Mouse (Mus musculus) embryonic facial prominence, embryonic 10.5 days (tissue): ENCODE measurements at regions not wholly inside any gene's neighbourhood (a gene's known extent, or its start where the extent isn't known, plus 50 kb on each side); places are given as distances from the start of the nearest gene placed in this dataset.

Experiments used
- DNase-seq: peaks from one replicate; pipeline ENCODE4 v3.0.0-alpha.2; 2017; ENCODE audit warnings: low spot score
- H3K27ac ChIP-seq: fragments of 300-500 bp; sonication (generic); replicated peaks from 2 replicates; pipeline ENCODE4 v1.5.1; 2016; ENCODE audit warnings: mild to moderate bottlenecking
- H3K27me3 ChIP-seq: fragments of 300-500 bp; sonication (generic); replicated peaks from 2 replicates; pipeline ENCODE4 v1.6.1; 2016; ENCODE audit warnings: low read depth, mild to moderate bottlenecking; ENCODE audit not compliant: poor library complexity, severe bottlenecking
- H3K36me3 ChIP-seq: fragments of 300-500 bp; sonication (generic); replicated peaks from 2 replicates; pipeline ENCODE4 v1.6.1; 2016; ENCODE audit warnings: mild to moderate bottlenecking, moderate library complexity
- H3K4me1 ChIP-seq: fragments of 300-500 bp; sonication (generic); 2 replicates; pipeline ENCODE4 v1.6.1; 2016
- H3K4me3 ChIP-seq: fragments of 300-500 bp; sonication (generic); 2 replicates; pipeline ENCODE4 v1.5.1; 2016; ENCODE audit warnings: mild to moderate bottlenecking, moderate library complexity
- H3K9me3 ChIP-seq: fragments of 300-500 bp; sonication (generic); 2 replicates; pipeline ENCODE4 v1.6.1; 2016; ENCODE audit warnings: mild to moderate bottlenecking
- WGBS: fragments of 180-500 bp; shearing (Covaris S2); methylation state at CpG from one replicate; pipeline ENCODE4 v1.1.7; 2016; 5-methylcytosine and 5-hydroxymethylcytosine counted together

GRCm38 (mm10) chr10:91679641-91680040, 498.5 kb upstream of the Tmpo start:
- Histone ChIP-seq H3K36me3 (no peaks in the 10 kb centered on the region), H3K4me3 (no peak overlapping the region), H3K4me1 (no peaks in the 10 kb centered on the region), H3K9me3 (no peaks in the 10 kb centered on the region), H3K27ac (no peak overlapping the region), H3K27me3 (no peaks in the 10 kb centered on the region)
- DNase-seq = no peak

- Histone ChIP-seq H3K4me1 (no peaks in the 10 kb centered on the region), H3K27ac (no peak overlapping the region), H3K36me3 (no peaks in the 10 kb centered on the region), H3K27me3 (no peaks in the 10 kb centered on the region), H3K9me3 (no peaks in the 10 kb centered on the region), H3K4me3 (no peak overlapping the region)
- no peak for DNase-seq
Observed at GRCm38 (mm10) chr10:91637911-91638310, 456.8 kb upstream of the Tmpo start.

GRCm38 (mm10) chr10:91628672-91629071, 447.6 kb upstream of the Tmpo start:
- no peaks in the 10 kb centered on the region for H3K27me3 ChIP-seq
- no peaks in the 10 kb centered on the region for H3K4me1 ChIP-seq
- H3K4me3 ChIP-seq = no peak overlapping the region
- no peaks in the 10 kb centered on the region for H3K9me3 ChIP-seq
- no peak overlapping the region for H3K27ac ChIP-seq
- no peaks in the 10 kb centered on the region for H3K36me3 ChIP-seq
- 83% methylated on average over 6 of the region's 6 CpGs for WGBS
- no peak for DNase-seq

- Histone ChIP-seq H3K4me3 (no peak overlapping the region), H3K36me3 (no peaks in the 10 kb centered on the region), H3K27me3 (no peaks in the 10 kb centered on the region), H3K4me1 (no peaks in the 10 kb centered on the region), H3K9me3 (no peaks in the 10 kb centered on the region), H3K27ac (no peak overlapping the region)
- 84% methylated on average over 2 of the region's 2 CpGs for WGBS
- no peak for DNase-seq
Observed at GRCm38 (mm10) chr10:91622281-91622680, 441.2 kb upstream of the Tmpo start.

- DNase-seq = no peak
- Histone ChIP-seq H3K27me3 (no peaks in the 10 kb centered on the region), H3K4me1 (no peaks in the 10 kb centered on the region), H3K9me3 (no peaks in the 10 kb centered on the region), H3K36me3 (no peaks in the 10 kb centered on the region), H3K4me3 (no peak overlapping the region), H3K27ac (no peak overlapping the region)
- WGBS = 86% methylated on average over 8 of the region's 8 CpGs
Observed at GRCm38 (mm10) chr10:91613794-91614479, 432.8 kb upstream of the Tmpo start.

- 89% methylated on average over 4 of the region's 4 CpGs for WGBS
- no peaks in the 10 kb centered on the region for H3K36me3 ChIP-seq
- H3K27me3 ChIP-seq = no peaks in the 10 kb centered on the region
- no peaks in the 10 kb centered on the region for H3K4me1 ChIP-seq
- DNase-seq = no peak
- no peak overlapping the region for H3K27ac ChIP-seq
- no peak overlapping the region for H3K4me3 ChIP-seq
- no peaks in the 10 kb centered on the region for H3K9me3 ChIP-seq
Observed at GRCm38 (mm10) chr10:91612052-91612451, 430.9 kb upstream of the Tmpo start.

GRCm38 (mm10) chr10:91594891-91595290, 413.8 kb upstream of the Tmpo start:
- H3K9me3 ChIP-seq = no peaks in the 10 kb centered on the region
- no peak overlapping the region for H3K27ac ChIP-seq
- H3K4me3 ChIP-seq = no peak overlapping the region
- H3K36me3 ChIP-seq = no peaks in the 10 kb centered on the region
- WGBS = 89% methylated on average over 3 of the region's 3 CpGs
- H3K27me3 ChIP-seq = no peaks in the 10 kb centered on the region
- DNase-seq = no peak
- H3K4me1 ChIP-seq = no peaks in the 10 kb centered on the region

- no peaks in the 10 kb centered on the region for H3K4me1 ChIP-seq
- no peak overlapping the region for H3K27ac ChIP-seq
- H3K27me3 ChIP-seq = no peaks in the 10 kb centered on the region
- no peaks in the 10 kb centered on the region for H3K9me3 ChIP-seq
- no peaks in the 10 kb centered on the region for H3K36me3 ChIP-seq
- H3K4me3 ChIP-seq = no peak overlapping the region
- DNase-seq = no peak
- WGBS = 78% methylated on average over 2 of the region's 2 CpGs
Observed at GRCm38 (mm10) chr10:91593378-91593777, 412.3 kb upstream of the Tmpo start.

GRCm38 (mm10) chr10:91591845-91592244, 410.7 kb upstream of the Tmpo start:
- no peak for DNase-seq
- H3K4me1 ChIP-seq = no peaks in the 10 kb centered on the region

GRCm38 (mm10) chr10:91591398-91591811, 410.3 kb upstream of the Tmpo start:
- Histone ChIP-seq H3K9me3 (no peaks in the 10 kb centered on the region), H3K27me3 (no peaks in the 10 kb centered on the region), H3K4me1 (no peaks in the 10 kb centered on the region), H3K4me3 (no peak overlapping the region), H3K36me3 (no peaks in the 10 kb centered on the region), H3K27ac (no peak overlapping the region)
- WGBS = 45% methylated on average over 3 of the region's 3 CpGs
- no peak for DNase-seq

More at GRCm38 (mm10) chr10:91591845-91592244, 410.7 kb upstream of the Tmpo start:
- no peak overlapping the region for H3K27ac ChIP-seq
- no peaks in the 10 kb centered on the region for H3K9me3 ChIP-seq
- 77% methylated on average over 10 of the region's 10 CpGs for WGBS
- no peak overlapping the region for H3K4me3 ChIP-seq
- no peaks in the 10 kb centered on the region for H3K27me3 ChIP-seq
- no peaks in the 10 kb centered on the region for H3K36me3 ChIP-seq

GRCm38 (mm10) chr10:91583204-91583603, 402.1 kb upstream of the Tmpo start:
- Histone ChIP-seq H3K27ac (no peak overlapping the region), H3K27me3 (no peaks in the 10 kb centered on the region), H3K9me3 (no peaks in the 10 kb centered on the region), H3K4me3 (no peak overlapping the region), H3K4me1 (no peaks in the 10 kb centered on the region), H3K36me3 (no peaks in the 10 kb centered on the region)
- DNase-seq = no peak
- WGBS = 92% methylated on average over 3 of the region's 3 CpGs

- H3K27me3 ChIP-seq = no peaks in the 10 kb centered on the region
- no peaks in the 10 kb centered on the region for H3K9me3 ChIP-seq
- no peak overlapping the region for H3K27ac ChIP-seq
- H3K4me3 ChIP-seq = no peak overlapping the region
- H3K36me3 ChIP-seq = no peaks in the 10 kb centered on the region
- no peak for DNase-seq
- H3K4me1 ChIP-seq = no peaks in the 10 kb centered on the region
- WGBS = 87% methylated on average over 11 of the region's 11 CpGs
Observed at GRCm38 (mm10) chr10:91580959-91581358, 399.8 kb upstream of the Tmpo start.

GRCm38 (mm10) chr10:91575323-91576064, 394.4 kb upstream of the Tmpo start:
- peak; percentile 49 for DNase-seq
- WGBS = 63% methylated on average over 17 of the region's 17 CpGs
- H3K4me3 ChIP-seq = no peak overlapping the region
- H3K27ac ChIP-seq = peak overlapping the region; percentile 19; the same call in 1 of the 2 replicates
- no peaks in the 10 kb centered on the region for H3K36me3 ChIP-seq
- H3K9me3 ChIP-seq = no peaks in the 10 kb centered on the region
- no peaks in the 10 kb centered on the region for H3K27me3 ChIP-seq
- peaks cover 18% of the 10 kb centered on the region for H3K4me1 ChIP-seq
